Mouse (Mus musculus) stomach, embryonic 16.5 days (tissue): ENCODE measurements around the gene Rxylt1. TPM values are rescaled to one million over a fixed set of nuclear protein-coding genes. Genes with fewer than 3 reads are reported as not detected.

Experiments
- ATAC-seq: fragments of 200-750 bp; cut with Nextera tagmentation; 2 replicates; pipeline ENCODE4 v1.8.0; 2017; ENCODE audit warnings: moderate number of reproducible peaks, moderate TSS enrichment; ENCODE audit not compliant: insufficient read depth, low FRiP score
- H3K27ac ChIP-seq: fragments of 300-500 bp; sonication (generic); 2 replicates; pipeline ENCODE4 v1.5.1; 2014; ENCODE audit warnings: low read length
- H3K27me3 ChIP-seq: fragments of 300-500 bp; sonication (generic); 2 replicates; pipeline ENCODE4 v1.6.1; 2014; ENCODE audit warnings: low read length, control low read depth, mixed read lengths; ENCODE audit not compliant: control insufficient read depth, insufficient read depth
- H3K36me3 ChIP-seq: fragments of 300-500 bp; sonication (generic); 2 replicates; pipeline ENCODE4 v1.6.1; 2014; ENCODE audit warnings: low read length; ENCODE audit not compliant: control insufficient read depth, insufficient read depth
- H3K4me1 ChIP-seq: fragments of 300-500 bp; sonication (generic); 2 replicates; pipeline ENCODE4 v1.6.1; 2014; ENCODE audit warnings: low read length, control low read depth, mixed read lengths; ENCODE audit not compliant: control insufficient read depth, insufficient read depth
- H3K4me2 ChIP-seq: fragments of 300-500 bp; sonication (generic); 2 replicates; pipeline ENCODE4 v1.6.1; 2014; ENCODE audit warnings: low read depth, low read length, mixed read lengths
- H3K4me3 ChIP-seq: fragments of 300-500 bp; sonication (generic); replicated peaks from 2 replicates; pipeline ENCODE4 v1.5.1; 2014; ENCODE audit warnings: mild to moderate bottlenecking, low read length
- H3K9ac ChIP-seq: fragments of 300-500 bp; sonication (generic); 2 replicates; pipeline ENCODE4 v1.6.1; 2014; ENCODE audit warnings: low read length
- H3K9me3 ChIP-seq: fragments of 300-500 bp; sonication (generic); replicated peaks from 2 replicates; pipeline ENCODE4 v1.6.1; 2016; ENCODE audit warnings: low read length, control low read depth; ENCODE audit not compliant: control insufficient read depth
- WGBS: fragments of 180-500 bp; shearing (Covaris S2); extraction: QIAGEN DNeasy Blood & Tissue Kit; methylation state at CpG from one replicate; pipeline ENCODE4 v1.1.7; 2014; 5-methylcytosine and 5-hydroxymethylcytosine counted together
- polyA plus RNA-seq: library from polyadenylated mRNA; unstranded; fragments of >200 nt; fragmentation: Nextera tagmentation; extraction: Ambion mirVana; gene quantifications from 2 replicates; pipeline ENCODE4 v1.2.1, GENCODE M21; 2015

Gene Rxylt1
- polyA plus RNA-seq, 1 experiment from 2014 or later = 44.1 TPM

- peak within 1 kb of the TSS; percentile 85 for H3K27ac ChIP-seq
- ATAC-seq = peak; percentile 84
- under 1% methylated on average over 49 of the region's 79 CpGs for WGBS
- no peaks in the 10 kb centered on the region for H3K36me3 ChIP-seq
- peak within 1 kb of the TSS; percentile 79 for H3K4me2 ChIP-seq
- H3K4me3 ChIP-seq = peak within 1 kb of the TSS; percentile 83
- H3K27me3 ChIP-seq = no peaks in the 10 kb centered on the region
- H3K9ac ChIP-seq = peak within 1 kb of the TSS; percentile 93
- peaks cover 11% of the 10 kb centered on the region for H3K4me1 ChIP-seq
- no peaks in the 10 kb centered on the region; the same call in 1 of the 2 replicates for H3K9me3 ChIP-seq
Observed at GRCm38 (mm10) chr10:122046904-122047726, 50.1 kb downstream of the Rxylt1 start, which contains the start of gene Srgap1. TSS of gene Srgap1 (minus strand) at chr10:122047315.

GRCm38 (mm10) chr10:122046511-122046903 is 50.7 kb downstream of the Rxylt1 start:
- H3K27ac ChIP-seq = peak overlapping the region; percentile 85
- peaks cover 11% of the 10 kb centered on the region for H3K4me1 ChIP-seq
- H3K4me3 ChIP-seq = peak overlapping the region; percentile 83
- H3K9ac ChIP-seq = peak overlapping the region; percentile 93
- H3K27me3 ChIP-seq = no peaks in the 10 kb centered on the region
- no peaks in the 10 kb centered on the region; the same call in 1 of the 2 replicates for H3K9me3 ChIP-seq
- ATAC-seq = no peak
- no peaks in the 10 kb centered on the region for H3K36me3 ChIP-seq
- 1% methylated on average over 13 of the region's 13 CpGs for WGBS
- peak overlapping the region; percentile 79 for H3K4me2 ChIP-seq

- Histone ChIP-seq H3K4me1 (peaks cover 11% of the 10 kb centered on the region), H3K4me3 (peak overlapping the region; percentile 83), H3K4me2 (peak overlapping the region; percentile 79), H3K27me3 (no peaks in the 10 kb centered on the region), H3K27ac (0 out of 2 replicates have a peak overlapping the region, but pooled peaks have one; percentile 19), H3K36me3 (no peaks in the 10 kb centered on the region), H3K9ac (peak overlapping the region; percentile 93), H3K9me3 (no peaks in the 10 kb centered on the region; the same call in 1 of the 2 replicates)
- WGBS = 30% methylated on average over 9 of the region's 9 CpGs
- ATAC-seq = no peak
Observed at GRCm38 (mm10) chr10:122045946-122046345, 51.2 kb downstream of the Rxylt1 start.

GRCm38 (mm10) chr10:122044926-122045325 is 52.2 kb downstream of the Rxylt1 start:
- 72% methylated on average over 4 of the region's 4 CpGs for WGBS
- no peak overlapping the region for H3K4me2 ChIP-seq
- H3K36me3 ChIP-seq = no peaks in the 10 kb centered on the region
- H3K4me3 ChIP-seq = no peak overlapping the region
- H3K4me1 ChIP-seq = peaks cover 11% of the 10 kb centered on the region
- no peak overlapping the region for H3K9ac ChIP-seq
- H3K27ac ChIP-seq = no peak overlapping the region
- ATAC-seq = no peak
- H3K9me3 ChIP-seq = no peaks in the 10 kb centered on the region
- H3K27me3 ChIP-seq = no peaks in the 10 kb centered on the region

GRCm38 (mm10) chr10:122040372-122040771 is 56.8 kb downstream of the Rxylt1 start:
- 48% methylated on average over 4 of the region's 4 CpGs for WGBS
- Histone ChIP-seq H3K4me2 (no peak overlapping the region), H3K27ac (no peak overlapping the region)

GRCm38 (mm10) chr10:122039566-122039965 is 57.6 kb downstream of the Rxylt1 start:
- ATAC-seq = no peak
- Histone ChIP-seq H3K4me1 (no peaks in the 10 kb centered on the region), H3K9me3 (no peaks in the 10 kb centered on the region), H3K4me3 (no peak overlapping the region), H3K27ac (no peak overlapping the region), H3K36me3 (no peaks in the 10 kb centered on the region), H3K27me3 (no peaks in the 10 kb centered on the region), H3K9ac (no peak overlapping the region), H3K4me2 (no peak overlapping the region)
- WGBS = 88% methylated on average over 4 of the region's 4 CpGs

More at GRCm38 (mm10) chr10:122040372-122040771, 56.8 kb downstream of the Rxylt1 start:
- no peaks in the 10 kb centered on the region for H3K27me3 ChIP-seq
- ATAC-seq = no peak
- no peaks in the 10 kb centered on the region for H3K36me3 ChIP-seq
- H3K4me3 ChIP-seq = no peak overlapping the region
- no peaks in the 10 kb centered on the region for H3K9me3 ChIP-seq
- no peaks in the 10 kb centered on the region for H3K4me1 ChIP-seq
- H3K9ac ChIP-seq = no peak overlapping the region

- Histone ChIP-seq H3K9me3 (no peaks in the 10 kb centered on the region), H3K36me3 (no peaks in the 10 kb centered on the region)
- 0 out of 2 replicates have a peak, but pooled peaks have one; percentile 59 for ATAC-seq
Observed at GRCm38 (mm10) chr10:122038554-122038953, 58.6 kb downstream of the Rxylt1 start.

GRCm38 (mm10) chr10:122033271-122033670 is 63.9 kb downstream of the Rxylt1 start:
- Histone ChIP-seq H3K36me3 (no peaks in the 10 kb centered on the region), H3K27me3 (no peaks in the 10 kb centered on the region), H3K4me1 (peaks cover 10% of the 10 kb centered on the region; the same call in 1 of the 2 replicates), H3K4me3 (no peak overlapping the region), H3K4me2 (no peak overlapping the region), H3K9me3 (no peaks in the 10 kb centered on the region), H3K9ac (no peak overlapping the region), H3K27ac (no peak overlapping the region)
- ATAC-seq = peak; percentile 38; the same call in 1 of the 2 replicates
- WGBS = 50% methylated on average over 5 of the region's 5 CpGs

More at GRCm38 (mm10) chr10:122038554-122038953, 58.6 kb downstream of the Rxylt1 start:
- Histone ChIP-seq H3K27me3 (no peaks in the 10 kb centered on the region), H3K4me2 (no peak overlapping the region), H3K4me3 (no peak overlapping the region), H3K27ac (no peak overlapping the region), H3K9ac (no peak overlapping the region), H3K4me1 (0 out of 2 replicates have a peak, but pooled peaks cover 2% of the 10 kb centered on the region)
- WGBS = 52% methylated on average over 3 of the region's 3 CpGs

- H3K36me3 ChIP-seq = no peaks in the 10 kb centered on the region
- H3K27ac ChIP-seq = no peak overlapping the region
- 56% methylated on average over 5 of the region's 5 CpGs for WGBS
- H3K27me3 ChIP-seq = no peaks in the 10 kb centered on the region
- no peak overlapping the region for H3K4me2 ChIP-seq
- peaks cover 10% of the 10 kb centered on the region; the same call in 1 of the 2 replicates for H3K4me1 ChIP-seq
- H3K9ac ChIP-seq = no peak overlapping the region
- ATAC-seq = no peak; the same call in 1 of the 2 replicates
- no peaks in the 10 kb centered on the region for H3K9me3 ChIP-seq
- H3K4me3 ChIP-seq = no peak overlapping the region
Observed at GRCm38 (mm10) chr10:122030420-122030819, 66.8 kb downstream of the Rxylt1 start.
